In genomic region chr1:161976255-161977182, GRCm38 (mm10) we compare ENCODE assay signal across 8 mouse cellular contexts. TPM values are rescaled to one million over a fixed set of nuclear protein-coding genes. Genes with fewer than 3 reads are reported as not detected.
DNase-seq lines count a peak whose midpoint lies in the region; ATAC-seq lines count a peak whose summit lies in the region.

No protein-coding gene starts in this region.

- H3K27me3 ChIP-seq in hindbrain, embryonic 11.5 days (ENCODE audit: control insufficient read depth, insufficient read depth, low read length) = no peaks in the 10 kb centered on the region

- DNase-seq in Muller cell, postnatal 12 days (ENCODE audit: inconsistent ontology term) = peak; percentile 78
- peak; percentile 73 for DNase-seq in cerebellum, adult 8-10 months
- peak; percentile 90 for DNase-seq in forelimb bud, embryonic 11.5 days (ENCODE audit: low read depth, low spot score)
- peak; percentile 85 for DNase-seq in hindbrain, embryonic 11.5 days (ENCODE audit: low spot score)
- peak; percentile 73 for DNase-seq in layer of hippocampus, adult 9-11 months
- DNase-seq in lung, postnatal 10 days = peak; percentile 90
- DNase-seq in retina, adult 2 months (ENCODE audit: low read depth, low spot score) = peak; percentile 60
- peak; percentile 86 for DNase-seq in thymus, postnatal 25 days

- no peaks in the 10 kb centered on the region for H3K9me3 ChIP-seq in hindbrain, embryonic 11.5 days (ENCODE audit: control insufficient read depth, low read length)

- no peak overlapping the region for H3K9ac ChIP-seq in hindbrain, embryonic 11.5 days (ENCODE audit: low read depth, low read length)

- H3K27ac ChIP-seq in hindbrain, embryonic 11.5 days (ENCODE audit: low read depth, low read length) = no peak overlapping the region

- WGBS in hindbrain, embryonic 11.5 days = 49% methylated on average over 16 of the region's 16 CpGs

- H3K4me1 ChIP-seq in hindbrain, embryonic 11.5 days (replicated peaks; ENCODE audit: control insufficient read depth, insufficient read depth, low read length) = no peaks in the 10 kb centered on the region

- H3K4me3 ChIP-seq in hindbrain, embryonic 11.5 days (ENCODE audit: low read depth, low read length) = no peak overlapping the region

- peak; percentile 67 for ATAC-seq in hindbrain, embryonic 11.5 days (ENCODE audit: low FRiP score)

- no peak overlapping the region for H3K4me2 ChIP-seq in hindbrain, embryonic 11.5 days (replicated peaks; ENCODE audit: low read depth, low read length)

- no peaks in the 10 kb centered on the region for H3K36me3 ChIP-seq in hindbrain, embryonic 11.5 days (ENCODE audit: control insufficient read depth, insufficient read depth, low read length)

RNA-seq across cellular contexts. Expression of gene 4930558K02Rik, which starts 2.9 kb away (rescaled TPM):
- polyA plus RNA-seq in hindbrain, embryonic 11.5 days (2014; fragmentation: Nextera tagmentation; extraction: Ambion mirVana) = not detected in 2 replicates

RNA-seq across cellular contexts. Expression of gene Pigc, which starts 7.5 kb away (rescaled TPM):
- 33.3 and 38.6 TPM in 2 replicates for polyA plus RNA-seq in hindbrain, embryonic 11.5 days (2014; fragmentation: Nextera tagmentation; extraction: Ambion mirVana)
